Mouse (Mus musculus): ENCODE data around the gene Olfr485. TPM values are rescaled to one million over a fixed set of nuclear protein-coding genes. Genes with fewer than 3 reads are reported as not detected.
"Not testable (repeated sequence)": the region's sequence is repeated elsewhere in the genome, so short reads cannot be mapped to it uniquely, and the experiment has no call there.

Gene Olfr485
- total RNA-seq (2021) = not detected
- long read RNA-seq, experiment 1 = 0 reads
- long read RNA-seq, experiment 2 = 0 reads

DNA sequence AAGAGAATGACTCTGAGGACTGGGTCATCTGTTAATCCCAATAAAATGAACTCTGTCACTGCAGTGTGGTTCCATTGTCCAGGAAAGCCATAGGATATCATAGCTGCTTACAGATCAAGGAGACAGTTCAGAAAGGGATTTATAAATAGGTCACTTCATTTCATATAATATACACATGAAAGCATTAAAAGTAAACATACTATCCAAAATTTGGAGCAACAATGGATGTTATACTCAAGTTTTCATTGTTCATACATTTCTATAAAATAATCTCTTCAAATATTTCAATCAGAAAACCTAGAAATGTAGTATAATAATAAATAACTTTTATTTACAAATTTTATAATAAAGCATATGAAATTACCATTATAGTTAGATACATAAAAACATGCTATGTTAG lies at the start of gene Olfr485:
Gene Olfr485, minus strand, starts transcription at position 101 of the 400 bp plus-strand sequence.
- no peak for DNase-seq (ENCODE audit: low spot score in 2 of 2)

DNA sequence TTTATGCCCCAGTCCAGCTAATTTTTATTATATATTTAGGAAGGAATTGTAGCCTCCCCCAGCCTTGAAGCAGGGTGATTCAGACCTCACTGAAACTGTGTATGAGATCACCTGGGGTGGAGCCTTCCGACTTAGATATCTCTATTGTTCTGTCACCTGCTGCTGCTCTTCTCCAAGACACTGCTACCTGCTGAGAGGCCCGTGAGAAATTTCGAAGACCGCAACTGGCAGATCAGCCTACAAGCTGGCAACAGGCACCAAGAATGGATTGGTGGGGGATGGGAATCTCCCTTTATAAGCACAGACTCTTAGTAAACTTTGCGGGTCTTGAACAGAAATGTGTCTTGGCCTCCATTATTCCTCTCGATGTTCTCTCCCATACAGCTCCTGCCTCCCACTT lies 37.3 kb upstream of the Olfr485 start:
- DNase-seq (ENCODE audit: low spot score in 2 of 2) = no peak

DNA sequence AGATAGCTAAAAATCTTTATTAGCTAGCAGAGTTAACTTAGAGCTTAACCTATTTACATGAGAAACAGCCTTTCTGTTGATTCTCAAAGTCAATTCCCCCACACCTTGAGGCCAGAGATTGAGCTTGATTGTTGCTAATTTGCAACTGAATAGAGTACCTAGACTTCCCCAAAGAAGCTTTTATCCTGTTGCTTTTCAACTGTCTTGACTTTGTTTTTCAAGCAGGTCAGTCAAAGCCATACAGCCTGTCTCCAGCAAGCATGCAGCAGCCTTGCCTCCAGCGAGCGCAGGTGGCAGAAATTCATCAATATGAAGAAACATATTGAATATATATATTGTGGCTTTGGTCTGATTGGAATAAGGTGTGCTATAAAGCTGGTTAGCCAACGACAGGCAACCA lies 36.7 kb upstream of the Olfr485 start:
- DNase-seq (ENCODE audit: low spot score in 2 of 2) = not testable (repeated sequence)

DNA sequence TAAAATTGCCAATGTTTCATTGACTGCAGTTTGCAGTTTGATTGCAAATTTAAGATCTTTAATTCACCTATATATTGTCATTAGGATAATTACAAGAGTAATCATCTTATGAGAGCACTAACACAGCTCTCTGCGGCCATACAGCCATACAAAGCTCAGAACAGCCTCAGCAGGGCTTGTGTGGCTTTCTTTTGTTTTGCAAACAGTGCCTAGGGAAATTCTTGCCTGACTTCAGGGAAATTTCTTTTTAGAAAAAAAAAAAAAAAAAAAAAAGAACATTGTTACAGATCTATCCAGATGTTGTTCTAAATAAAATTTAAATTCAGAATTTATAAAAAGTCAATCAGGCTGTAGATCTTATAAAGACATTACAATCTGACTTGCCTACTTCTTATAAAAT lies 33.0 kb upstream of the Olfr485 start:
- DNase-seq (ENCODE audit: low spot score in 2 of 2) = not testable (repeated sequence)

DNA sequence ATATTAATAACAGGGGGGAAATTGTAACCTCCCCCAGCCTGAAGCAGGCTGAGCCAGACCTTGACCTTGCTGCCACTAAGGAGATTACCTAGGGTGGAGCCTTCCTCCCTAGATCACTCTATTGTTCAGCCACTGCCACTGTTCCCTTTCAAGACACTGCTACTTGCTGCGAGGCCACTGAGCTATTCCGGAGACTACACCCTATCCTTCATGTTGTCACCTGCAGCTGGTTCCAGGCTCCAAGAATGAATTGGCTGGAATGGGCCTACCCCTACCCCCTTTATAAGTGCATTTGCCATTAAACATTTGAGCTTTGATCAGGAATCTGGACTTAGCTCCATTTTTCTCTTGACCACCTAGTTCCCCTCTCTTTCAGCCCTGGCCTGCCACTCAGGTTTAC lies 31.5 kb upstream of the Olfr485 start:
- DNase-seq (ENCODE audit: low spot score in 2 of 2) = not testable (repeated sequence)

DNA sequence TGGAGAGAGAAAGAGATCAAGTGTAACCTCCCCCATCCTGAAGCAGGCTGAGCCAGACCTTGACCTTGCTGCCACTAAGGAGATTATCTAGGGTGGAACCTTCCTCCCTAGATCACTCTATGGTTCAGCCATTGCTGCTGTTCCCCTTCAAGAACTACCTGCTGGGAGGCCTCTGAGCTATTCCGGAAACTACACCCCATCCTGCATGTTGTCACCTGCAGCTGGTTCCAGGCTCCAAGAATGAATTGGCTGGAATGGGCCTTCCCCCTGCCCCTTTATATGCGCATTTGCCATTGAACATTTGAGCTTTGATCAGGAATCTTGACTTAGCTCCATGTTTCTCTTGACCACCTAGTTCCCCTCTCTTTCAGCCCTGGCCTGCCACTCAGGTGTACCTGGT lies 25.6 kb upstream of the Olfr485 start:
- not testable (repeated sequence) for DNase-seq (ENCODE audit: low spot score in 2 of 2)

DNA sequence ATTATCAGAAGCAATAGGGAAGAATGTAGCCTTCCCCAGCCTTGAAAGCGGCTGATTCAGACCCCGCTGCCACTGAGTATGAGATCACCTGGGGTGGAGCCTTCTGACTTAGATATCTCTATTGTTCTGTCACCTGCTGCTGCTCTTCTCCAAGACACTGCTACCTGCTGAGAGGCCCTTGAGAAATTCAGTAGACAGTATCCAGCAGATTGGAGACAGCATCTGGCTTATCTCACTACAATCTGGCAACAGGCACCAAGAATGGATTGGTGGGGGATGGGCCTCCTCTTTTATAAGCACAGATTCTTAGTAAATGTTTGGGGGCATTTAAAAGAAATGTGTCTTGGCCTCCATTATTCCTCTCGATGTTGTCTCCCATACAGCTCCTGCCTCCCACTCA lies 24.7 kb upstream of the Olfr485 start:
- not testable (repeated sequence) for DNase-seq (ENCODE audit: low spot score in 2 of 2)

DNA sequence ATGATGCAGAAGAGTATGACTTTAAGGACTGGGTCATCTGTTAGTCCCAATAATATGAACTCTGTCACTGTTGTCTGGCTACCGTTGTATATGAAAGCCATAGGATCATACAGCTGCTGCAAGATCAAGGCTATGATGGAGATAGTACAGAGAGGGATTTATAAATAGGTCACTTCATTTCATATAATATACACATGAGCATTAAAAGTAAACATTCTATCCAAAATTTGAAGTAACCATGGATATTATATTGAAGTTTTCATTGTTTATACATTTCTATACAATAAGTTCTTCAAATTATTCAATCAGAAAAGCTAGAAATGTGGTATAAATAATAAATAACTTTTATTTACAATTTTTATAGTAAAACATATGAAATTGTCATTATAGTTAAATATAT lies 13.0 kb upstream of the Olfr485 start, which contains the start of gene Olfr486:
Gene Olfr486, minus strand, starts transcription at position 101 of the 400 bp plus-strand sequence.
- DNase-seq (ENCODE audit: low spot score in 2 of 2) = not testable (repeated sequence)

DNA sequence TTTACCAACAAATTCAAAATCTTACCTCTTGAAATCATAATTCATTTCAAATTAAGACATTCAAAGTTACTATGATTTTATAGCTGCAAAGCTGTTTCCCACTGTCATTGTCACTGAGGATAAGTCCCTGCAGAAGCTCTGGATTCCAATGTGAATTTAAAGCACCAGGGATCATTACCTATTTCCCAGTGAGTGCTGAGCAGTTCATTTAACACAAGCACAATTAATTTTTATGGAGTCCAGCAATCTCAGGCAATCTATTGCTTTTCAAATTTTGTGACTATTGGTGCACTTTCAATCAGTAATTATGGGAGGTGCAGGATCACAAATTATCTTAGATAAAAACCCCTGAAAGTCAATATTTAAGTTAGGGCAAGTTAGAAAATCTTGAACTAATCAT lies 32.3 kb downstream of the Olfr485 start, which contains the start of gene Olfr484:
Gene Olfr484, minus strand, starts transcription at position 101 of the 400 bp plus-strand sequence.
- DNase-seq (ENCODE audit: low spot score in 2 of 2) = no peak

DNA sequence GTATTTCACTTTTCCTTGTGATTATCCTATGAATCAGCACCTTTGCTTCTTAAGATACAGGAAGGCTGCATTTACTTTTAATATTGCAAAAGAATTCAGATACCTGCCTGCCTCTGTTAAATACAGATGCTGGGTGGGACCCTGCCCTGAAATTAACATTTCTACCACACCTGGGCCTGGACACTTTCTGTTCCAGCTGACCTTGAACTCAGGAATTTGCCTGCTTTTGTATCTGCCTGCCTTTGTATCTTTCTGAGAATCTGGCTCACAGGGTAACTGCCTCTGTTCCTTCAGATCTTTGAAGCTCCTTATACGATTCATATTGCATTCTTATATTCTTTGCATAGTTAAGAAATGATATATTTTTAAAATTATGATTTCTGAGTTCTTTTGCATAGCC lies 38.3 kb downstream of the Olfr485 start:
- no peak for DNase-seq (ENCODE audit: low spot score in 2 of 2)

DNA sequence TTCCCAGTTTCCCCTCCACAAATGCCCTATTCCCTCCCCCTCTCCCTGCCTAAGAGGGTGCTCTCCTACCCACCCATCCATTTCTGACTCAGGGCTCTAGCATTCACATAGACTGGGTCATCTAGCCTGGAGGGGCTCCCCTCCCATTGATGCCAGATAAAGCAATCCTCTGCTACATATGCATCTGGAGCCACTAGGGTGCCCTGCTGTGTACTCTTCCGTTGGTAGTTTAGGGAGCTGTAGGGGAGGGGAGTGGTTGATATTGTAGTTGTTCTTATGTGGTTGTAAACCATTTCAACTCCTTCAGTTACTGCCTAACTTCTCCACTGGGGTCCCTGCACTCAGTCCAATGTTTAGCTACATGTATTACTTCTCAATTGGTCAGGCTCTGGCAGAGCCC lies 39.0 kb downstream of the Olfr485 start:
- no peak for DNase-seq (ENCODE audit: low spot score in 2 of 2)

Other genes starting within 250 kb of the Olfr485 start
- not detected for gene Olfr473, start 229.4 kb downstream of the Olfr485 start, total RNA-seq (2021)
- not detected for gene Olfr474, start 205.2 kb downstream of the Olfr485 start, total RNA-seq (2021)
- not detected for gene Olfr476, start 195.1 kb downstream of the Olfr485 start, total RNA-seq (2021)
- not detected for gene Olfr477, start 173.2 kb downstream of the Olfr485 start, total RNA-seq (2021)
- not detected for gene Olfr478, start 125.9 kb downstream of the Olfr485 start, total RNA-seq (2021)
- gene Olfr479, start 109.2 kb downstream of the Olfr485 start, total RNA-seq (2021) = not detected
- not detected for gene Olfr480, start 92.5 kb downstream of the Olfr485 start, total RNA-seq (2021)
- not detected for gene Olfr481, start 80.0 kb downstream of the Olfr485 start, total RNA-seq (2021)
- gene Olfr482, start 62.3 kb downstream of the Olfr485 start, total RNA-seq (2021) = 1 to 10 TPM; 2.4 to 2.6 TPM
- gene Olfr483, start 59.0 kb downstream of the Olfr485 start, total RNA-seq (2021) = not detected
- gene Olfr484, start 32.4 kb downstream of the Olfr485 start, total RNA-seq (2021) = not detected
- not detected for gene Olfr486, start 12.9 kb upstream of the Olfr485 start, total RNA-seq (2021)
- gene Olfr487, start 54.8 kb upstream of the Olfr485 start, total RNA-seq (2021) = not detected
- gene Olfr488, start 98.5 kb upstream of the Olfr485 start, total RNA-seq (2021) = not detected
- gene Olfr490, start 129.1 kb upstream of the Olfr485 start, total RNA-seq (2021) = not detected
- not detected for gene Olfr491, start 153.6 kb upstream of the Olfr485 start, total RNA-seq (2021)
- not detected for gene Olfr492, start 163.8 kb upstream of the Olfr485 start, total RNA-seq (2021)
- not detected for gene Olfr493, start 187.1 kb upstream of the Olfr485 start, total RNA-seq (2021)
- not detected for gene Olfr494, start 205.5 kb upstream of the Olfr485 start, total RNA-seq (2021)
- not detected for gene Olfr495, start 233.3 kb upstream of the Olfr485 start, total RNA-seq (2021)